Mouse (Mus musculus) neural tube, embryonic 14.5 days (tissue): ENCODE measurements around the gene Ninj1. TPM values are rescaled to one million over a fixed set of nuclear protein-coding genes. Genes with fewer than 3 reads are reported as not detected.

Experiments
- ATAC-seq: fragments of 200-750 bp; cut with Nextera tagmentation; 2 replicates; pipeline ENCODE4 v1.8.0; 2017; ENCODE audit warnings: low read depth, mild to moderate bottlenecking, moderate TSS enrichment, moderate library complexity
- H3K27ac ChIP-seq: fragments of 300-500 bp; sonication (generic); 2 replicates; pipeline ENCODE4 v1.5.1; 2014; ENCODE audit warnings: low read depth, mild to moderate bottlenecking, control low read depth, low read length, moderate library complexity, mixed read lengths
- H3K27me3 ChIP-seq: fragments of 300-500 bp; sonication (generic); 2 replicates; pipeline ENCODE4 v1.6.1; 2014; ENCODE audit warnings: low read length; ENCODE audit not compliant: control insufficient read depth, insufficient read depth
- H3K36me3 ChIP-seq: fragments of 300-500 bp; sonication (generic); 2 replicates; pipeline ENCODE4 v1.6.1; 2014; ENCODE audit warnings: low read length, mixed read lengths; ENCODE audit not compliant: control insufficient read depth, insufficient read depth
- H3K4me1 ChIP-seq: fragments of 300-500 bp; sonication (generic); 2 replicates; pipeline ENCODE4 v1.6.1; 2014; ENCODE audit warnings: low read length; ENCODE audit not compliant: control insufficient read depth, insufficient read depth
- H3K4me2 ChIP-seq: fragments of 300-500 bp; sonication (generic); 2 replicates; pipeline ENCODE4 v1.6.1; 2014; ENCODE audit warnings: mild to moderate bottlenecking, low read depth, low read length, control low read depth
- H3K4me3 ChIP-seq: fragments of 300-500 bp; sonication (generic); 2 replicates; pipeline ENCODE4 v1.5.1; 2014; ENCODE audit warnings: low read depth, low read length, control low read depth, mixed read lengths
- H3K9ac ChIP-seq: fragments of 300-500 bp; sonication (generic); replicated peaks from 2 replicates; pipeline ENCODE4 v1.6.1; 2014; ENCODE audit warnings: low read depth, mild to moderate bottlenecking, control low read depth, low read length, mixed read lengths
- H3K9me3 ChIP-seq: fragments of 300-500 bp; sonication (generic); 2 replicates; pipeline ENCODE4 v1.6.1; 2016; ENCODE audit warnings: low read length; ENCODE audit not compliant: control insufficient read depth
- WGBS: fragments of 180-500 bp; shearing (Covaris S2); extraction: QIAGEN DNeasy Blood & Tissue Kit; methylation state at CpG from one replicate; pipeline ENCODE4 v1.1.7; 2014; 5-methylcytosine and 5-hydroxymethylcytosine counted together
- polyA plus RNA-seq: library from polyadenylated mRNA; unstranded; fragments of >200 nt; fragmentation: Nextera tagmentation; extraction: Ambion mirVana; gene quantifications from 2 replicates; pipeline ENCODE4 v1.2.1, GENCODE M21; 2014

The Ninj1 gene
- polyA plus RNA-seq, 1 experiment from 2014 or later, result 29.0 TPM

DNA sequence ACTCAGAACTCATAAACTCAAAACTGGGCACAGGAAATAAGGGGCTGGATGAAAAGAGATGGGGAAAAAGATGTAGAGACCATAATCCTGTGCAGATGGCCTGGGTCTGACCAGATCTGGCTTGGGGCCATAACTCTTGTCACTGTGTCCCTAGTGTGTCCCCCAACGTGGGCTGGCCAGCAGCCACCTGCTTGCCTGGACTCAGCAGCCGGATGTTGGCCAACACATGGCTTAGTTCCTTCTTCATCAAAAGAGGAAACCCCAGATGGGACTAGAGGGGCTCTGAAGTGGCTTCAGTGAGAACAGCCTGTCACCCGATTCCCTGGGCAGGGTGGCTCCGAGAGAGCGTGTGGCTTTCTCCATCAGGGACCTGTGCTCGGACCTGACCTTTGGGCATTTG is 9.5 kb downstream of the Ninj1 start:
- no peaks in the 10 kb centered on the region for H3K4me1 ChIP-seq
- H3K4me3 ChIP-seq, result no peak overlapping the region
- no peaks in the 10 kb centered on the region for H3K36me3 ChIP-seq
- H3K27me3 ChIP-seq, result no peaks in the 10 kb centered on the region
- no peaks in the 10 kb centered on the region for H3K9me3 ChIP-seq
- 78% methylated on average over 6 of the region's 6 CpGs for WGBS
- no peak overlapping the region for H3K27ac ChIP-seq
- no peak overlapping the region for H3K9ac ChIP-seq
- no peak for ATAC-seq
- no peak overlapping the region for H3K4me2 ChIP-seq

DNA sequence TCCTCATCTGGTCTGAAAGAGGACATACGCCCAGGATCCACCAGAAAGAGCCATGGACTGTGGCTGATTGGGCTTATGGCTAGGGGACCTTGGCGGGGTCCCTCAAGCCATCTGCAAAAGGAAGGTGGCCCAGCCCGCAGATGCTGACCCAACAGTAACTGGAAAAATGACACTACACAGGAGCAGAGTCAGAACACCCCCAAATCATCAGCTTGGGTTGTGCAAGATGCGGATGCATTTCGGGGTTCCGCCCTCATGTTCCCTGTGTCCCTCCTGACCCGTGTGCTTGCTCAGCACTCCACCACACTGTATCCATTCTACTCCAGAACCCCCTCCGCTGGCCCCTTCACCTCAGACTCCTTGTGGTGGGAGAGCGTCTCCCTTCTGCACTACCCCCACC is 11.4 kb downstream of the Ninj1 start:
- Histone ChIP-seq H3K4me2 (no peak overlapping the region), H3K27me3 (no peaks in the 10 kb centered on the region), H3K4me1 (no peaks in the 10 kb centered on the region), H3K36me3 (no peaks in the 10 kb centered on the region), H3K27ac (no peak overlapping the region), H3K4me3 (no peak overlapping the region), H3K9ac (no peak overlapping the region), H3K9me3 (no peaks in the 10 kb centered on the region)
- no peak for ATAC-seq
- 95% methylated on average over 9 of the region's 9 CpGs for WGBS

- no peak for ATAC-seq
- WGBS, result 90% methylated on average over 7 of the region's 7 CpGs
- no peak overlapping the region for H3K4me3 ChIP-seq
Measured at GRCm38 (mm10) chr13:49199891-49200290, 12.6 kb downstream of the Ninj1 start.

DNA sequence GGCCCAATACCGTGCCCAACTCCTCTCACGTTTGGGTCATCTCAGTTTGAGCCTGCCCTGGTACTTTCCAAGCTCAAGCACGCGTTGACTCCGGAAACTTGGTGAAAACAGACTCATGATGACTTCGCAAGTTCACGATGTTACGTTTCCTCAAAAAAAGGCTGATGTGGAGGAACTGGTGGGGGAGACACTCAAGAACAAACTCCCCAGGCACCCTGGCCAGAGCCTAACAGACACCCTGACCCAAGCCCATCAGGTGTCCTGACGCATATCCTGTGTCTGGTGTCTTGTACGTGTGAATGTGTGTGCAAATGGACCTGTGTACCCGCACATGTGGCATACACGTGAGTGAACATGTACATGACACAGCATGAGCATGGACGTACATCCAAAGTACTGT is 13.4 kb downstream of the Ninj1 start:
- H3K4me3 ChIP-seq, result no peak overlapping the region
- H3K27ac ChIP-seq, result no peak overlapping the region
- no peaks in the 10 kb centered on the region for H3K9me3 ChIP-seq
- WGBS, result 92% methylated on average over 13 of the region's 13 CpGs
- no peak overlapping the region for H3K9ac ChIP-seq
- no peak for ATAC-seq
- no peaks in the 10 kb centered on the region for H3K27me3 ChIP-seq
- no peak overlapping the region for H3K4me2 ChIP-seq
- H3K4me1 ChIP-seq, result no peaks in the 10 kb centered on the region
- H3K36me3 ChIP-seq, result no peaks in the 10 kb centered on the region

More at GRCm38 (mm10) chr13:49199891-49200290, 12.6 kb downstream of the Ninj1 start:
- Histone ChIP-seq H3K9ac (no peak overlapping the region), H3K27me3 (no peaks in the 10 kb centered on the region), H3K27ac (no peak overlapping the region), H3K4me2 (no peak overlapping the region), H3K36me3 (no peaks in the 10 kb centered on the region), H3K4me1 (no peaks in the 10 kb centered on the region), H3K9me3 (no peaks in the 10 kb centered on the region)

DNA sequence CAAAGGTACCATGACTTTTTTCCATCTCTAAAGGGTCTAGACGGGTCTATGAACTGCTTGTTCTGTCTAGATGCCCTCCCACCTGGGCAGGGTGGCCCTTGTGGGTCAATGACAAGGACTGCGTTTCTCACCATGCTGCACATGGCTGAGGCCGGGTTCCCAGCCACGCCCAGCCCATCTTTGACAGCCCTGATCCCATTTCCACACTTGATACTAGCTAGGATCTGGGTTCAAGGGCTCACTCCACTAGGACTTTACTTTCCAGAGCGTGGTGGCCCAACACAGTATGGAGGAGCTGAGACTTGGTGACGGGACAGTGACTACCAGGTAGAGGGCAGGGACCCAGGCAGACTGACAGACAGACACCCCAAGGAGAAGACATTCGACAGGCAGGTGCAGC is 15.3 kb downstream of the Ninj1 start:
- WGBS, result 94% methylated on average over 7 of the region's 7 CpGs
- Histone ChIP-seq H3K4me1 (no peaks in the 10 kb centered on the region), H3K36me3 (no peaks in the 10 kb centered on the region)

GRCm38 (mm10) chr13:49205381-49205998 is 18.2 kb downstream of the Ninj1 start:
- no peaks in the 10 kb centered on the region for H3K9me3 ChIP-seq
- no peaks in the 10 kb centered on the region for H3K36me3 ChIP-seq
- ATAC-seq, result peak; percentile 39; the same call in 1 of the 2 replicates
- no peak overlapping the region for H3K4me3 ChIP-seq
- H3K4me1 ChIP-seq, result no peaks in the 10 kb centered on the region
- no peak overlapping the region for H3K27ac ChIP-seq
- H3K9ac ChIP-seq, result no peak overlapping the region
- 50% methylated on average over 13 of the region's 13 CpGs for WGBS
- H3K4me2 ChIP-seq, result no peak overlapping the region
- H3K27me3 ChIP-seq, result no peaks in the 10 kb centered on the region

More for the DNA sequence above, 15.3 kb downstream of the Ninj1 start:
- H3K27me3 ChIP-seq, result no peaks in the 10 kb centered on the region
- ATAC-seq, result no peak
- H3K9ac ChIP-seq, result no peak overlapping the region
- H3K4me3 ChIP-seq, result no peak overlapping the region
- no peak overlapping the region for H3K27ac ChIP-seq
- H3K9me3 ChIP-seq, result no peaks in the 10 kb centered on the region
- no peak overlapping the region for H3K4me2 ChIP-seq

DNA sequence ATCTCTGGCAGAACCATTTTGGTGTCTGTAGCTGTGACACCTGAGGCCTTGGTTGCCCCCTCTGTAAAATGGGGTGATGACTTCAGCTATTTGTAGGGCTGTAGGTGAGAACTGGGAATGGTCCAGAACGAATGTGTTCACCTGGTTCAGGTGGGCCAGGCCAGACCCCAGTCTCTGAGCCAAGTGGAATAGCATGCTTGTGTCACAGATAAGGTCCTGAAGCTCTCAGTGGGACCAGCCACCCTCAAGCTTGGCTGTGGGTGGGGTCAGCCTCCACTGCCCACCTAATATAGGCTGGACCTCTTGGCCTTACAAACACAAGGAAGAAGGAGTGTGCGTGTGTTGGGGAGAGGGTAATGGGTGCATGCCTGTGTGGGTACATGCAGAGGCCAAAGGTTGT is 19.1 kb downstream of the Ninj1 start:
- H3K36me3 ChIP-seq, result no peaks in the 10 kb centered on the region
- no peak overlapping the region for H3K4me2 ChIP-seq
- H3K9ac ChIP-seq, result no peak overlapping the region
- H3K27me3 ChIP-seq, result no peaks in the 10 kb centered on the region
- H3K27ac ChIP-seq, result no peak overlapping the region
- no peak for ATAC-seq
- no peaks in the 10 kb centered on the region for H3K9me3 ChIP-seq
- WGBS, result 100% methylated on average over 2 of the region's 2 CpGs
- no peak overlapping the region for H3K4me3 ChIP-seq
- H3K4me1 ChIP-seq, result peaks cover under 1% of the 10 kb centered on the region; the same call in 1 of the 2 replicates

DNA sequence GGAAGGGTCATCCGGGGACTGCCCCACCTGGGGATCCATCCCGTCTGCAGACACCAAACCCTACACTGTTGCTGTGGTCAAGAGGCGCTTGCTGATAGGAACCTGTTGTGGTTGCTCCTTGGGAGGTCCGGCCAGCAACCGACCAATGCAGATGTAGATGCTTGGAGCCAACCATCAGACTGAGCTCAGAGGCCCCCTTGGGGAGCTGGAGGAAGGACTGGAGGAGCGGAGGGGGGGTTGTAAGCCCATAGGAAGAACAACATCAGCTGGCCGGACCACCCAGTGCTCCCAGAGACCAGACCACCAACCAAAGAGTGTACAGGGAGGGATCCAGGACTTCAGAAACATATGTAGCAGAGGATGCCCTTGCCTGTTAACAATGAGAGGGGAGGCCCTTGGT is 22.0 kb downstream of the Ninj1 start:
- H3K27ac ChIP-seq, result no peak overlapping the region
- 67% methylated on average over 7 of the region's 7 CpGs for WGBS
- no peak overlapping the region for H3K4me3 ChIP-seq
- H3K9me3 ChIP-seq, result no peaks in the 10 kb centered on the region
- no peaks in the 10 kb centered on the region for H3K36me3 ChIP-seq
- ATAC-seq, result no peak
- no peak overlapping the region for H3K9ac ChIP-seq
- no peak overlapping the region for H3K4me2 ChIP-seq
- peaks cover 16% of the 10 kb centered on the region; the same call in 1 of the 2 replicates for H3K4me1 ChIP-seq
- H3K27me3 ChIP-seq, result no peaks in the 10 kb centered on the region

DNA sequence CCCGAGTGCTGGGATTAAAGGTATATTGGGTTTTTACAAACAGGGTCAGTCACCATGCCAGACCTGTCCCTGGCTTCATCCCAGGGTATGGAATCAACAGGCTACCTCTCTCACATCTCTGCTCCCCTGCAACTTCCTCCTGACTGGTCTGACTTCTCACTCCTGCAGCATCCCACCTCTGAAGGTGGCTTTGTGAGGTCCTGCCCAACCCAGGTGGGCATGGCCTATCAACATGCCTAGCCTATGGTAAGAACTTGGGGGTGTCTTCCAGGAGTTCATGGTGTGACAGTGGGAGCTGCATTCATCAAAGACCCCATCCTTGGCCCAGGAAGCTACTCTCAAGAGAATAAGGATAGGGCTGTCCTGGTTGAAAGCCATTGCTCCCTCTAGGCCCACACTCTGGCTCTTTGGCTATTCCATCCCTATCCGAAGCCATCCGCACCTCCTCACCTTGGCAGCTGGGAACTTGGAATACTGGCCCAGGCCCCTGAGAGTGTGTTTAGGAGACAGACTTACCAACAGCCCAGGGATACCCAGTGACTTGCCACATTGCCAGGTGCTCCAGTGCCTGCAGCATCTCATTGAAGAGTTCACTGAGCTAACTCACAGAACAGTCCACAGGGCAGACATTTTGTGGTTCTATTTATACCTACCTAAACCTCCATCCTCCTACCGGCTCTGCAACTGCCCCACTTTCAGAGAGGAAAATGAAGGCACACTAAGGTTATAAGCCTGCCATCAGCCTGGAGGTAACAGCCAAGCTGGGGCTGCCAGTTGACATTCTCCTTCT is 25.6 kb downstream of the Ninj1 start:
- no peak overlapping the region for H3K4me2 ChIP-seq
- WGBS, result 82% methylated on average over 4 of the region's 4 CpGs
- H3K9ac ChIP-seq, result no peak overlapping the region
- H3K27me3 ChIP-seq, result no peaks in the 10 kb centered on the region
- H3K9me3 ChIP-seq, result no peaks in the 10 kb centered on the region
- H3K4me1 ChIP-seq, result peaks cover 20% of the 10 kb centered on the region; the same call in 1 of the 2 replicates
- H3K4me3 ChIP-seq, result no peak overlapping the region
- no peak for ATAC-seq
- peak overlapping the region; percentile 4; the same call in 1 of the 2 replicates for H3K27ac ChIP-seq
- no peaks in the 10 kb centered on the region for H3K36me3 ChIP-seq
